8 mouse cellular contexts compared by ENCODE assay signal in genomic region chr13:54687096-54687495, GRCm38 (mm10). TPM values are rescaled to one million over a fixed set of nuclear protein-coding genes. Genes with fewer than 3 reads are reported as not detected.
A peak's percentile ranks its signal among the peaks of the same experiment; 100 is the strongest.
DNase-seq lines count a peak whose midpoint lies in the region; ATAC-seq lines count a peak whose summit lies in the region.

No protein-coding gene starts in this region.

- H3K9me3 ChIP-seq in erythroblast, embryonic 14.5 days (ENCODE audit: control insufficient read depth, low read length) = no peaks in the 10 kb centered on the region
- H3K9me3 ChIP-seq in heart, embryonic 14.5 days (ENCODE audit: control insufficient read depth, low read length) = no peaks in the 10 kb centered on the region
- H3K9me3 ChIP-seq in liver, embryonic 15.5 days (replicated peaks) = no peaks in the 10 kb centered on the region
- H3K9me3 ChIP-seq in stomach, embryonic 16.5 days (replicated peaks; ENCODE audit: control insufficient read depth, low read length) = no peaks in the 10 kb centered on the region

- H3K4me1 ChIP-seq in erythroblast, embryonic 14.5 days (ENCODE audit: control insufficient read depth) = peaks cover 95% of the 10 kb centered on the region
- peaks cover 22 to 55% of the 10 kb centered on the region in 2 experiments for H3K4me1 ChIP-seq in heart, embryonic 14.5 days (ENCODE audit: control insufficient read depth in 2 of 2, insufficient read depth in 2 of 2, low read length in 2 of 2)
- H3K4me1 ChIP-seq in liver, embryonic 15.5 days (replicated peaks) = peaks cover 81% of the 10 kb centered on the region
- H3K4me1 ChIP-seq in stomach, embryonic 16.5 days (ENCODE audit: control insufficient read depth, insufficient read depth, low read length) = peaks cover 30% of the 10 kb centered on the region

- peak; percentile 87 to 88 for DNase-seq in B cell, adult 2 months
- DNase-seq in adrenal gland, postnatal 14 days = peak; percentile 89
- DNase-seq in kidney, postnatal 10 days = peak; percentile 89
- DNase-seq in neural tube, embryonic 10.5 days (ENCODE audit: extremely low spot score, low spot score) = peak; percentile 87

- peak overlapping the region; percentile 88 for H3K4me2 ChIP-seq in heart, embryonic 14.5 days (ENCODE audit: low read length)
- peak overlapping the region; percentile 94 for H3K4me2 ChIP-seq in liver, embryonic 15.5 days
- H3K4me2 ChIP-seq in stomach, embryonic 16.5 days (ENCODE audit: low read depth, low read length) = peak overlapping the region; percentile 65

- peak overlapping the region; percentile 84 to 99 for H3K27ac ChIP-seq in heart, embryonic 14.5 days (replicated peaks in 1 of 2; ENCODE audit: control insufficient read depth in 1 of 2, insufficient read depth in 1 of 2, low read depth in 2 of 2, low read length in 2 of 2)
- peak overlapping the region; percentile 96 for H3K27ac ChIP-seq in liver, embryonic 15.5 days (replicated peaks)
- peak overlapping the region; percentile 98 for H3K27ac ChIP-seq in stomach, embryonic 16.5 days (ENCODE audit: low read length)

- H3K4me3 ChIP-seq in erythroblast, embryonic 14.5 days (replicated peaks) = peak overlapping the region; percentile 92
- peak overlapping the region; percentile 73 to 98 for H3K4me3 ChIP-seq in heart, embryonic 14.5 days (ENCODE audit: control insufficient read depth in 1 of 2, insufficient read depth in 1 of 2, low read depth in 1 of 2, low read length in 2 of 2)
- H3K4me3 ChIP-seq in liver, embryonic 15.5 days (replicated peaks) = peak overlapping the region; percentile 94
- peak overlapping the region; percentile 95 for H3K4me3 ChIP-seq in stomach, embryonic 16.5 days (replicated peaks; ENCODE audit: low read length)

- H3K36me3 ChIP-seq in erythroblast, embryonic 14.5 days (ENCODE audit: control insufficient read depth) = peaks cover 60% of the 10 kb centered on the region
- H3K36me3 ChIP-seq in heart, embryonic 14.5 days (ENCODE audit: control insufficient read depth, insufficient read depth, low read length) = peaks cover 22% of the 10 kb centered on the region
- peaks cover 23% of the 10 kb centered on the region for H3K36me3 ChIP-seq in liver, embryonic 15.5 days (replicated peaks)
- H3K36me3 ChIP-seq in stomach, embryonic 16.5 days (ENCODE audit: control insufficient read depth, insufficient read depth, low read length) = peaks cover 9% of the 10 kb centered on the region; the same call in 1 of the 2 replicates

- peak; percentile 73 for ATAC-seq in heart, embryonic 14.5 days (ENCODE audit: insufficient number of reproducible peaks, insufficient read depth, low FRiP score, low read depth)
- ATAC-seq in liver, embryonic 15.5 days (ENCODE audit: insufficient read depth) = peak; percentile 16
- ATAC-seq in stomach, embryonic 16.5 days (ENCODE audit: insufficient read depth, low FRiP score) = peak; percentile 57

- no peaks in the 10 kb centered on the region for H3K27me3 ChIP-seq in erythroblast, embryonic 14.5 days (ENCODE audit: control insufficient read depth)
- no peaks in the 10 kb centered on the region for H3K27me3 ChIP-seq in heart, embryonic 14.5 days (ENCODE audit: control insufficient read depth, insufficient read depth, low read length)
- H3K27me3 ChIP-seq in liver, embryonic 15.5 days = no peaks in the 10 kb centered on the region
- H3K27me3 ChIP-seq in stomach, embryonic 16.5 days (ENCODE audit: control insufficient read depth, insufficient read depth, low read length) = no peaks in the 10 kb centered on the region

- under 1% methylated on average over 34 of the region's 35 CpGs for WGBS in heart, embryonic 14.5 days
- WGBS in liver, embryonic 15.5 days (ENCODE audit: insufficient replicate concordance) = under 1% methylated on average over 35 of the region's 35 CpGs
- under 1% methylated on average over 35 of the region's 35 CpGs for WGBS in stomach, embryonic 16.5 days

- peak overlapping the region; percentile 96 for H3K9ac ChIP-seq in heart, embryonic 14.5 days (ENCODE audit: low read length)
- H3K9ac ChIP-seq in liver, embryonic 15.5 days = peak overlapping the region; percentile 92
- H3K9ac ChIP-seq in stomach, embryonic 16.5 days (ENCODE audit: low read length) = peak overlapping the region; percentile 90

RNA-seq across cellular contexts. Expression of gene Rnf44, which starts 6.6 kb away (rescaled TPM):
- 112 and 118 TPM in 2 replicates for total RNA-seq in adrenal gland, postnatal 14 days (2021)
- 20.2 and 23.6 TPM in 2 replicates for polyA plus RNA-seq in erythroblast, embryonic 14.5 days (2012)
- polyA plus RNA-seq in heart, embryonic 14.5 days (2014; fragmentation: Nextera tagmentation; extraction: Ambion mirVana) = 52.1 and 60.2 TPM in 2 replicates
- polyA plus RNA-seq in liver, embryonic 15.5 days (2015; fragmentation: Nextera tagmentation; extraction: Ambion mirVana) = 24.9 and 31.3 TPM in 2 replicates
- 52.5 and 56.5 TPM in 2 replicates for polyA plus RNA-seq in stomach, embryonic 16.5 days (2015; fragmentation: Nextera tagmentation; extraction: Ambion mirVana)

RNA-seq across cellular contexts. Expression of gene Cdhr2, which starts 14.2 kb away (rescaled TPM):
- total RNA-seq in adrenal gland, postnatal 14 days (2021) = 0.22 TPM in 1 of 2 replicates, not detected in the other
- polyA plus RNA-seq in erythroblast, embryonic 14.5 days (2012) = 0.03 TPM in 1 of 2 replicates, not detected in the other
- polyA plus RNA-seq in heart, embryonic 14.5 days (2014; fragmentation: Nextera tagmentation; extraction: Ambion mirVana) = not detected in 2 replicates
- polyA plus RNA-seq in liver, embryonic 15.5 days (2015; fragmentation: Nextera tagmentation; extraction: Ambion mirVana) = 16.6 and 19.9 TPM in 2 replicates
- 9.6 and 9.9 TPM in 2 replicates for polyA plus RNA-seq in stomach, embryonic 16.5 days (2015; fragmentation: Nextera tagmentation; extraction: Ambion mirVana)

Comparison
In these comparisons a context has a peak if more than half of its experiments do, and no peak if none do; other contexts are left out.
1. Peak in every context shown above with its lines: DNase-seq, ATAC-seq, H3K4me3 ChIP-seq and H3K27ac ChIP-seq.
2. ATAC-seq: peak in every context shown above with its lines; median percentile 73 in heart, embryonic 14.5 days; 57 in stomach, embryonic 16.5 days; 16 in liver, embryonic 15.5 days.
3. RNA of gene Cdhr2, which starts 14.2 kb away (polyA plus RNA-seq): 16.6 to 19.9 TPM in liver, embryonic 15.5 days and 9.6 to 9.9 TPM in stomach, embryonic 16.5 days; 0.03 TPM in erythroblast, embryonic 14.5 days and not detected in heart, embryonic 14.5 days; every median in the first group is over 10 times any median in the second.